Mouse (Mus musculus): ENCODE measurements around the gene Hs3st2.

GRCm38 (mm10) chr7:121436884-121437283 lies 45.2 kb downstream of the Hs3st2 start:
- no peak for TF ChIP-seq CHD2 (IDR thresholded peaks at IDR 0.05; ENCODE audit: low read depth, low read length)
- TF ChIP-seq ZNF384 (IDR thresholded peaks at IDR 0.05; ENCODE audit: low read depth, low read length), result no peak
